Mouse (Mus musculus) hindbrain, embryonic 15.5 days (tissue): Measurements from ENCODE around the gene Prap1. TPM values are rescaled to one million over a fixed set of nuclear protein-coding genes. Genes with fewer than 3 reads are reported as not detected.
A peak's percentile ranks its signal among the peaks of the same experiment; 100 is the strongest.

Experiments
- ATAC-seq: fragments of 200-750 bp; cut with Nextera tagmentation; 2 replicates; pipeline ENCODE4 v1.8.0; 2017; ENCODE audit warnings: low read depth, moderate number of reproducible peaks, moderate TSS enrichment; ENCODE audit not compliant: low FRiP score
- H3K27ac ChIP-seq: fragments of 300-500 bp; sonication (generic); replicated peaks from 2 replicates; pipeline ENCODE4 v1.5.1; 2015; ENCODE audit warnings: mild to moderate bottlenecking, inconsistent platforms
- H3K27me3 ChIP-seq: fragments of 300-500 bp; sonication (generic); 2 replicates; pipeline ENCODE4 v1.6.1; 2015; ENCODE audit warnings: control low read depth, inconsistent platforms
- H3K36me3 ChIP-seq: fragments of 300-500 bp; sonication (generic); 2 replicates; pipeline ENCODE4 v1.6.1; 2015; ENCODE audit warnings: control low read depth, inconsistent platforms
- H3K4me1 ChIP-seq: fragments of 300-500 bp; sonication (generic); replicated peaks from 2 replicates; pipeline ENCODE4 v1.6.1; 2015; ENCODE audit warnings: control low read depth, inconsistent platforms
- H3K4me2 ChIP-seq: fragments of 300-500 bp; sonication (generic); 2 replicates; pipeline ENCODE4 v1.6.1; 2015; ENCODE audit warnings: moderate library complexity, mild to moderate bottlenecking, inconsistent platforms
- H3K4me3 ChIP-seq: fragments of 300-500 bp; sonication (generic); 2 replicates; pipeline ENCODE4 v1.5.1; 2015; ENCODE audit warnings: mild to moderate bottlenecking, inconsistent platforms
- H3K9ac ChIP-seq: fragments of 300-500 bp; sonication (generic); 2 replicates; pipeline ENCODE4 v1.6.1; 2015; ENCODE audit warnings: inconsistent platforms
- H3K9me3 ChIP-seq: fragments of 300-500 bp; sonication (generic); 2 replicates; pipeline ENCODE4 v1.6.1; 2016; ENCODE audit warnings: control low read depth, inconsistent platforms
- WGBS: fragments of 180-500 bp; shearing (Covaris S2); methylation state at CpG from one replicate; pipeline ENCODE4 v1.1.7; 2015; 5-methylcytosine and 5-hydroxymethylcytosine counted together
- polyA plus RNA-seq: library from polyadenylated mRNA; unstranded; fragments of >200 nt; fragmentation: Nextera tagmentation; extraction: Ambion mirVana; gene quantifications from 2 replicates; pipeline ENCODE4 v1.2.1, GENCODE M21; 2015

The Prap1 gene
- polyA plus RNA-seq, 1 experiment from 2014 or later: not detected

DNA sequence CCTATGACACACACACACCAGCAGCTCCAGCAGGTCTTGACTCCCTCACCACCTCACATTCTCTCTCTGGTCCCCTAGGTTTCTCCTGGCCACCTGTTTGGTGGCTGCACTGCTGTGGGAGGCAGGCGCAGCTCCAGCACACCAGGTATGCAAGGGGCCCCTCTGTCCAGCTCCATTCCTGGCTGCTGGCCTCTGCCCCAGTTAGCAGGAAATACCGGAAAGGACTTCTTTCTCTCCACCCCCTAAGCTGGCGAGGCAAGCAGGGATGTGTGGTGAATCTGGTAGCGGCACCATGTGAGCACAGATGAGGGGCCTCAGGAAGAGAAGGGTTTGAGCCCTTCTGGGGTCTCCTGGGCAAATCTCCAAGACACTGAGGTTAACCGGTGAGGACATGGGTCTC lies 1.8 kb downstream of the Prap1 start:
- H3K4me2 ChIP-seq: no peak overlapping the region
- H3K27ac ChIP-seq: no peak overlapping the region
- no peaks in the 10 kb centered on the region for H3K4me1 ChIP-seq
- no peak overlapping the region for H3K4me3 ChIP-seq
- no peaks in the 10 kb centered on the region for H3K36me3 ChIP-seq
- no peak overlapping the region for H3K9ac ChIP-seq
- no peak for ATAC-seq
- no peaks in the 10 kb centered on the region for H3K27me3 ChIP-seq
- WGBS: 74% methylated on average over 5 of the region's 5 CpGs
- no peaks in the 10 kb centered on the region for H3K9me3 ChIP-seq

- ATAC-seq: no peak
Observed at GRCm38 (mm10) chr7:140095556-140095955, 2.4 kb downstream of the Prap1 start.

DNA sequence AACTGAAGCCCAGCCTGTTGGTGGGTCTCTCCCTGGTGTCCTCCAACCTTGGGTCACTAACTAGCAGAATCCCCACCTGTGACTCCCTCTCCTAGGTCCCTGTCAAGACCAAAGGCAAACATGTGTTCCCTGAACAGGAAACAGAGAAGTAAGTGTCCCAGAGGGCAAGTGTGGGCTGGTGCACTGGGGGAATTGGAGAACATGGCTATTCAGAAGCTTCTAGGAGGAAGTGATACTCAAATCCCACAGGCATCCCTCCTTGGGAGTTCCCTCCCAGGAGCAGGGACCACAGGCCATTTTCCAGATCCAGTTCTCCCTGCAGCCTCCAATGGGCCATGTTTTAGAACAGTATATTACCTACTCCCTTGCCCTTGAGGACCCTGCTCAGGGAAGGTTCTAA lies 2.9 kb downstream of the Prap1 start:
- ATAC-seq: no peak
- H3K4me2 ChIP-seq: no peak overlapping the region

More at GRCm38 (mm10) chr7:140095556-140095955, 2.4 kb downstream of the Prap1 start:
- 48% methylated on average over 1 of the region's 1 CpGs for WGBS
- Histone ChIP-seq H3K27ac (no peak overlapping the region), H3K36me3 (no peaks in the 10 kb centered on the region), H3K9ac (no peak overlapping the region), H3K9me3 (no peaks in the 10 kb centered on the region), H3K4me2 (no peak overlapping the region), H3K4me3 (no peak overlapping the region), H3K27me3 (no peaks in the 10 kb centered on the region), H3K4me1 (no peaks in the 10 kb centered on the region)

GRCm38 (mm10) chr7:140098466-140098865 lies 5.3 kb downstream of the Prap1 start:
- 96% methylated on average over 1 of the region's 1 CpGs for WGBS
- no peak overlapping the region for H3K9ac ChIP-seq
- no peaks in the 10 kb centered on the region for H3K9me3 ChIP-seq
- no peaks in the 10 kb centered on the region for H3K27me3 ChIP-seq
- H3K36me3 ChIP-seq: no peaks in the 10 kb centered on the region
- no peak for ATAC-seq
- no peak overlapping the region for H3K4me2 ChIP-seq
- H3K4me3 ChIP-seq: no peak overlapping the region
- H3K27ac ChIP-seq: no peak overlapping the region
- H3K4me1 ChIP-seq: peaks cover 11% of the 10 kb centered on the region

More for the DNA sequence above, 2.9 kb downstream of the Prap1 start:
- H3K4me1 ChIP-seq: no peaks in the 10 kb centered on the region
- H3K27ac ChIP-seq: no peak overlapping the region
- H3K36me3 ChIP-seq: no peaks in the 10 kb centered on the region
- no peak overlapping the region for H3K4me3 ChIP-seq
- no peaks in the 10 kb centered on the region for H3K27me3 ChIP-seq
- no peak overlapping the region for H3K9ac ChIP-seq
- H3K9me3 ChIP-seq: no peaks in the 10 kb centered on the region

DNA sequence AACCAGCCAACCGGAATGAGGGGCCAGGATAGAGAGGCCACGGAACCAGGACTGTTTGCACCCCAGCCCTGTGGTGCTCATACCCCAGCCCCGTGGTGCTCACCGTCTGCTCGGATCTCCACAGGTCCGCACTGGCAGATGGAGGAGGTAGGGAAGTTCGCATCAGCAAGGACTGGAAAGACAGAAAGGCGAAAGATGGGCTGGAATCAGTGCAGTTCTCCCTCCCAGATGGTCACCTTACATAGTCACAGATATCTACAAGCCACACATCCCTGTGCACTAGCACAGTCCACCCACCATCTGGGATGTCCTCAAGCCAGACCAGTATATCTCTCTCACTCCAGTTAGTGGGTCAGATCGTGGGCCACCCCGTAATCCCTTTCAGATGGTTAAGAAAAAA lies 8.3 kb downstream of the Prap1 start:
- Histone ChIP-seq H3K27me3 (no peaks in the 10 kb centered on the region), H3K9ac (peak overlapping the region; percentile 44; the same call in 1 of the 2 replicates), H3K4me3 (peak overlapping the region; percentile 42), H3K4me1 (peaks cover 11% of the 10 kb centered on the region), H3K4me2 (peak overlapping the region; percentile 67), H3K9me3 (no peaks in the 10 kb centered on the region), H3K27ac (no peak overlapping the region), H3K36me3 (peaks cover 10% of the 10 kb centered on the region; the same call in 1 of the 2 replicates)
- 71% methylated on average over 10 of the region's 10 CpGs for WGBS
- ATAC-seq: peak; percentile 55; the same call in 1 of the 2 replicates

DNA sequence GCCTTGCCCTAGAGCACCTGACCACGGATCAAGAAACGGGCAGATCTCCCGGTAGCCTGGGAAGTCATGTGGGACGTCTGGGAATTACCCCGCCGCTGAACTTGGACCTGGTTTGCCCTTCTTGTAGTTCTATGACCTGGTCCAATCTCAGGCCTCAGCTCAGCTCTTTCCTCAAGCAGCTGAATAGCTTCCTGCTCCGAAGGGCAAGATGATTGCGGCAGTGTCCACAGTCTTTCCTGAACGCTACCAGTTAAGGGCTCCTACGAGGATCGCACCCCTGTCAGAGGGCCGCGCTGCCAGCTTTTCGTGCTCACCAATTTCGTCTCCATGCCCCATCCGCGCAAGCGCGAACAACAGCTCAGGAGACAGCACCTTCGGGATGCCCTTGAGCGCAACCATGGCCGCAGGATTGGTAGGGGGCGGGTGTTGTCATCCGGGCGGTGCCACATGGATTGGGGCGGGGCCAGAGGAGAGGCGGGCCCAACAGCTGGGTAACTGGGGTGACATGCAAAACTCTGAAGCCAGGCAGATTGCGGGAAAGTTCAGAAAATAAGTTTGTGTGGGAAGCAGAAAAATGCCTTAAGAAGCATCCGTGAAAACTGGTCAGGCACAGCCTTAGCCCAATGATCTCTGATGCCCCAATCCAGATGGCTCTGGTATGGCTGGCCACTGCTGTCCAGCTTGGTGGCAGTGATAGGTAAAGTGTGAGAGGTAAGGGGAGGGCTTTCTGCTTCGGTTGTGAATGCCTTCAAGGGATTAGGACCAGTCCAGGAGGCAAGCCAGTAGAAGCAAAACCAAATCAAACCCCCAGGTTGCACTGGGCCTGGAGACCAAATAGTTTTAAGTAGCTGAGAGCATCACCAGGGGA lies 9.0 kb downstream of the Prap1 start, which contains the start of gene Fuom:
Gene Fuom, minus strand, starts transcription at position 449 of the 868 bp plus-strand sequence.
- H3K27ac ChIP-seq: peak within 1 kb of the TSS; percentile 53; the same call in 1 of the 2 replicates

GRCm38 (mm10) chr7:140104009-140104408 lies 10.8 kb downstream of the Prap1 start:
- Histone ChIP-seq H3K9me3 (no peaks in the 10 kb centered on the region), H3K4me3 (no peak overlapping the region), H3K27ac (no peak overlapping the region), H3K9ac (no peak overlapping the region), H3K36me3 (peaks cover 30% of the 10 kb centered on the region), H3K27me3 (no peaks in the 10 kb centered on the region), H3K4me1 (peaks cover 11% of the 10 kb centered on the region), H3K4me2 (no peak overlapping the region)
- no peak for ATAC-seq
- 86% methylated on average over 4 of the region's 4 CpGs for WGBS

More for the DNA sequence above, 9.0 kb downstream of the Prap1 start, which contains the start of gene Fuom:
- Histone ChIP-seq H3K27me3 (no peaks in the 10 kb centered on the region), H3K4me3 (peak within 1 kb of the TSS; percentile 42), H3K4me2 (peak within 1 kb of the TSS; percentile 67), H3K9ac (peak within 1 kb of the TSS; percentile 44), H3K36me3 (peaks cover 14% of the 10 kb centered on the region), H3K9me3 (no peaks in the 10 kb centered on the region), H3K4me1 (peaks cover 11% of the 10 kb centered on the region)
- WGBS: 2% methylated on average over 30 of the region's 30 CpGs
- peak; percentile 89 for ATAC-seq

- peaks cover 52% of the 10 kb centered on the region for H3K36me3 ChIP-seq
- H3K4me2 ChIP-seq: no peak overlapping the region
- no peak overlapping the region for H3K4me3 ChIP-seq
- peaks cover 10% of the 10 kb centered on the region; the same call in 1 of the 2 replicates for H3K4me1 ChIP-seq
- WGBS: 53% methylated on average over 3 of the region's 3 CpGs
- no peaks in the 10 kb centered on the region for H3K9me3 ChIP-seq
- H3K27ac ChIP-seq: no peak overlapping the region
- H3K27me3 ChIP-seq: no peaks in the 10 kb centered on the region
- no peak overlapping the region for H3K9ac ChIP-seq
- ATAC-seq: no peak
Observed at GRCm38 (mm10) chr7:140111943-140112342, 18.7 kb downstream of the Prap1 start.

- Histone ChIP-seq H3K4me3 (peak within 1 kb of the TSS; percentile 90), H3K4me2 (peak within 1 kb of the TSS; percentile 83), H3K4me1 (peaks cover 16% of the 10 kb centered on the region), H3K9me3 (no peaks in the 10 kb centered on the region), H3K9ac (peak within 1 kb of the TSS; percentile 90), H3K27ac (peak within 1 kb of the TSS; percentile 91), H3K36me3 (peaks cover 15% of the 10 kb centered on the region), H3K27me3 (no peaks in the 10 kb centered on the region)
- peak; percentile 69 for ATAC-seq
- 4% methylated on average over 23 of the region's 23 CpGs for WGBS
Observed at GRCm38 (mm10) chr7:140115583-140116328, 22.6 kb downstream of the Prap1 start, which contains the start of gene Paox. Gene Paox (plus strand): TSS chr7:140115799.

DNA sequence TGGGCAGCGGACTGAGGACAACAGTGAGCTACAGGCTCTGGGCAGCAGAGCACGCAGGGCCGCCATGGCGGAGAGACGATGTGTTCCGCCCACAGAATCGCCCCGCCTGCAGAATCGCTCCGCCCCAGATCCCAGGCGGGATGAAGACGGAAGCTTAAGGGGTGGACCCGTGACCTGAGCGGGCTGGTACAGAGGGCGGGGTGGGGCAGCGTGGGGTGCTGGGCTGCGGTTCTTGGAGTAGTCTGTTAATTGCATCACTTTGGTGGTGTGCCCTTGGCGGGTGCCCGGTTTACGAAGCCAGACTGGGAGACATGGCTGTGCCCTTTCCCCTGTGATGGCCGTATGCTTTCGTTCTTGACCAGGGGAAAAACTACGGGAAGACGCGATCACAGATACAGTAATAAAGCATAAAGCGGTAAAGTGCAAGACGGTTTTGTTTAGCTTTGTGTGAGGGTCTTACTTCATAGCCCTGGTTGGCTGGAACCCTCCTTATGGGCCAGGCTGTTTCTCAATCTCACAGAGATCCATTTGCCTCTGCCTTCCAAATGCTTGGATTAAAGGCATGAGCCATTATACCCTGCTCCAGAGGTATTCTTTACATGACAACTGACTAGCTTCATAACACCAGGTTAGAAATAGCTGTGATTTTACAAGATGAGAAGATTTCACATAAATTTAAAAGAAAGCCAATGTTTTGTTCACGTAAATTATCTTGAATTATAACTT lies 23.3 kb downstream of the Prap1 start, which contains the start of gene Echs1:
Gene Echs1, minus strand, starts transcription at position 148 of the 726 bp plus-strand sequence.
- Histone ChIP-seq H3K4me2 (peak within 1 kb of the TSS; percentile 83), H3K4me1 (peaks cover 16% of the 10 kb centered on the region), H3K27me3 (no peaks in the 10 kb centered on the region), H3K9ac (peak within 1 kb of the TSS; percentile 90), H3K27ac (peak within 1 kb of the TSS; percentile 91), H3K4me3 (peak within 1 kb of the TSS; percentile 90), H3K36me3 (peaks cover 9% of the 10 kb centered on the region), H3K9me3 (no peaks in the 10 kb centered on the region)
- 4% methylated on average over 28 of the region's 28 CpGs for WGBS
- peak; percentile 94 for ATAC-seq

GRCm38 (mm10) chr7:140120484-140120883 lies 27.3 kb downstream of the Prap1 start:
- Histone ChIP-seq H3K4me1 (peaks cover 19% of the 10 kb centered on the region), H3K9ac (no peak overlapping the region), H3K27ac (no peak overlapping the region), H3K9me3 (no peaks in the 10 kb centered on the region), H3K27me3 (no peaks in the 10 kb centered on the region), H3K36me3 (no peaks in the 10 kb centered on the region), H3K4me3 (no peak overlapping the region), H3K4me2 (no peak overlapping the region)
- no peak for ATAC-seq
- 87% methylated on average over 2 of the region's 2 CpGs for WGBS
